Mouse (Mus musculus): ENCODE data around the gene Rarg. TPM values are rescaled to one million over a fixed set of nuclear protein-coding genes. Genes with fewer than 3 reads are reported as not detected.

Gene Rarg
- polyA plus RNA-seq, 1 experiment from 2014 or later = 5.7 TPM

GRCm38 (mm10) chr15:102209114-102209513, 48.2 kb downstream of the Rarg start:
- Histone ChIP-seq H3K27me3 (no peaks in the 10 kb centered on the region), H3K4me2 (no peak overlapping the region), H3K9me3 (no peaks in the 10 kb centered on the region), H3K4me3 (no peak overlapping the region), H3K4me1 (replicated peaks) (peaks cover 38% of the 10 kb centered on the region), H3K9ac (no peak overlapping the region), H3K36me3 (peaks cover 83% of the 10 kb centered on the region), H3K27ac (no peak overlapping the region)
- no peak for ATAC-seq (ENCODE audit: low FRiP score)
- WGBS = 96% methylated on average over 8 of the region's 8 CpGs

GRCm38 (mm10) chr15:102208092-102208561, 49.2 kb downstream of the Rarg start:
- Histone ChIP-seq H3K9me3 (no peaks in the 10 kb centered on the region), H3K27ac (no peak overlapping the region), H3K4me1 (replicated peaks) (peaks cover 38% of the 10 kb centered on the region), H3K27me3 (no peaks in the 10 kb centered on the region), H3K4me2 (no peak overlapping the region), H3K4me3 (no peak overlapping the region), H3K36me3 (peaks cover 73% of the 10 kb centered on the region), H3K9ac (no peak overlapping the region)
- 91% methylated on average over 9 of the region's 9 CpGs for WGBS
- ATAC-seq (ENCODE audit: low FRiP score) = no peak

GRCm38 (mm10) chr15:102207351-102207750, 50.0 kb downstream of the Rarg start:
- Histone ChIP-seq H3K4me1 (replicated peaks) (peaks cover 43% of the 10 kb centered on the region), H3K27ac (no peak overlapping the region), H3K36me3 (peaks cover 66% of the 10 kb centered on the region), H3K9me3 (no peaks in the 10 kb centered on the region), H3K9ac (peak overlapping the region; percentile 14), H3K27me3 (no peaks in the 10 kb centered on the region), H3K4me2 (no peak overlapping the region), H3K4me3 (no peak overlapping the region)
- no peak for ATAC-seq (ENCODE audit: low FRiP score)
- 80% methylated on average over 3 of the region's 3 CpGs for WGBS

- no peaks in the 10 kb centered on the region for H3K9me3 ChIP-seq
- peak overlapping the region; percentile 98 for H3K27ac ChIP-seq
- H3K4me1 ChIP-seq (replicated peaks) = peaks cover 48% of the 10 kb centered on the region
- WGBS = 27% methylated on average over 8 of the region's 8 CpGs
- H3K4me2 ChIP-seq = peak overlapping the region; percentile 79
- ATAC-seq (ENCODE audit: low FRiP score) = no peak
- peaks cover 52% of the 10 kb centered on the region for H3K36me3 ChIP-seq
- H3K4me3 ChIP-seq = peak overlapping the region; percentile 72
- H3K27me3 ChIP-seq = no peaks in the 10 kb centered on the region
- peak overlapping the region; percentile 87 for H3K9ac ChIP-seq
Observed at GRCm38 (mm10) chr15:102205779-102206178, 51.5 kb downstream of the Rarg start.

- peaks cover 43% of the 10 kb centered on the region for H3K36me3 ChIP-seq
- no peak for ATAC-seq (ENCODE audit: low FRiP score)
- peak within 1 kb of the TSS; percentile 98 for H3K27ac ChIP-seq
- H3K27me3 ChIP-seq = no peaks in the 10 kb centered on the region
- peak within 1 kb of the TSS; percentile 72 for H3K4me3 ChIP-seq
- peaks cover 48% of the 10 kb centered on the region for H3K4me1 ChIP-seq (replicated peaks)
- H3K4me2 ChIP-seq = peak within 1 kb of the TSS; percentile 79
- peak within 1 kb of the TSS; percentile 87 for H3K9ac ChIP-seq
- no peaks in the 10 kb centered on the region for H3K9me3 ChIP-seq
- 54% methylated on average over 19 of the region's 19 CpGs for WGBS
Observed at GRCm38 (mm10) chr15:102204674-102205505, 52.4 kb downstream of the Rarg start, which contains the start of gene Csad. Gene Csad (minus strand): TSS chr15:102204724.

GRCm38 (mm10) chr15:102203835-102204381, 53.4 kb downstream of the Rarg start:
- 0% methylated on average over 21 of the region's 72 CpGs for WGBS
- H3K9ac ChIP-seq = peak overlapping the region; percentile 87
- ATAC-seq (ENCODE audit: low FRiP score) = peak; percentile 52
- H3K27me3 ChIP-seq = no peaks in the 10 kb centered on the region
- no peaks in the 10 kb centered on the region for H3K9me3 ChIP-seq
- peak overlapping the region; percentile 98 for H3K27ac ChIP-seq
- peak overlapping the region; percentile 72 for H3K4me3 ChIP-seq
- H3K4me1 ChIP-seq (replicated peaks) = peaks cover 51% of the 10 kb centered on the region
- peaks cover 33% of the 10 kb centered on the region for H3K36me3 ChIP-seq
- H3K4me2 ChIP-seq = peak overlapping the region; percentile 79

GRCm38 (mm10) chr15:102202971-102203834, 54.1 kb downstream of the Rarg start, which contains the start of gene Zfp740:
Gene Zfp740 (plus strand): TSS chr15:102203249.
- under 1% methylated on average over 46 of the region's 68 CpGs for WGBS
- Histone ChIP-seq H3K36me3 (peaks cover 26% of the 10 kb centered on the region), H3K4me1 (replicated peaks) (peaks cover 53% of the 10 kb centered on the region), H3K9ac (peak within 1 kb of the TSS; percentile 87), H3K27me3 (no peaks in the 10 kb centered on the region), H3K4me2 (peak within 1 kb of the TSS; percentile 79), H3K4me3 (peak within 1 kb of the TSS; percentile 72), H3K27ac (peak within 1 kb of the TSS; percentile 98), H3K9me3 (no peaks in the 10 kb centered on the region)
- peak; percentile 95 for ATAC-seq (ENCODE audit: low FRiP score)

- ATAC-seq (ENCODE audit: low FRiP score) = no peak
- H3K27ac ChIP-seq = no peak overlapping the region
- H3K4me1 ChIP-seq (replicated peaks) = peaks cover 15% of the 10 kb centered on the region
- H3K4me2 ChIP-seq = no peak overlapping the region
- no peaks in the 10 kb centered on the region for H3K36me3 ChIP-seq
- no peaks in the 10 kb centered on the region for H3K9me3 ChIP-seq
- WGBS = 75% methylated on average over 4 of the region's 4 CpGs
- no peak overlapping the region for H3K4me3 ChIP-seq
- H3K27me3 ChIP-seq = no peaks in the 10 kb centered on the region
- no peak overlapping the region for H3K9ac ChIP-seq
Observed at GRCm38 (mm10) chr15:102198841-102199240, 58.5 kb downstream of the Rarg start.

GRCm38 (mm10) chr15:102195373-102195772, 61.9 kb downstream of the Rarg start:
- Histone ChIP-seq H3K36me3 (no peaks in the 10 kb centered on the region), H3K4me1 (replicated peaks) (0 out of 2 replicates have a peak, but pooled peaks cover 4% of the 10 kb centered on the region), H3K4me3 (no peak overlapping the region), H3K4me2 (no peak overlapping the region), H3K9me3 (no peaks in the 10 kb centered on the region), H3K27me3 (no peaks in the 10 kb centered on the region), H3K27ac (no peak overlapping the region), H3K9ac (no peak overlapping the region)
- 90% methylated on average over 4 of the region's 4 CpGs for WGBS
- ATAC-seq (ENCODE audit: low FRiP score) = no peak

GRCm38 (mm10) chr15:102194439-102194838, 62.9 kb downstream of the Rarg start:
- ATAC-seq (ENCODE audit: low FRiP score) = no peak
- no peak overlapping the region for H3K4me3 ChIP-seq
- no peak overlapping the region for H3K4me2 ChIP-seq
- H3K27ac ChIP-seq = no peak overlapping the region
- H3K9me3 ChIP-seq = no peaks in the 10 kb centered on the region
- no peak overlapping the region for H3K9ac ChIP-seq
- no peaks in the 10 kb centered on the region for H3K36me3 ChIP-seq
- WGBS = 85% methylated on average over 4 of the region's 4 CpGs
- 0 out of 2 replicates have a peak, but pooled peaks cover 4% of the 10 kb centered on the region for H3K4me1 ChIP-seq (replicated peaks)
- H3K27me3 ChIP-seq = no peaks in the 10 kb centered on the region

- Histone ChIP-seq H3K27me3 (no peaks in the 10 kb centered on the region), H3K9ac (no peak overlapping the region), H3K4me2 (no peak overlapping the region), H3K4me1 (replicated peaks) (no peaks in the 10 kb centered on the region), H3K36me3 (no peaks in the 10 kb centered on the region), H3K27ac (no peak overlapping the region), H3K9me3 (no peaks in the 10 kb centered on the region), H3K4me3 (no peak overlapping the region)
- ATAC-seq (ENCODE audit: low FRiP score) = no peak
- WGBS = 88% methylated on average over 4 of the region's 4 CpGs
Observed at GRCm38 (mm10) chr15:102193652-102194051, 63.7 kb downstream of the Rarg start.

All from hindbrain, embryonic 13.5 days (tissue).